Mouse (Mus musculus) liver, postnatal 0 days (tissue): ENCODE measurements around the gene Nfib. TPM values are rescaled to one million over a fixed set of nuclear protein-coding genes. Genes with fewer than 3 reads are reported as not detected.

ENCODE experiments used
- ATAC-seq: fragments of 200-750 bp; cut with Nextera tagmentation; 2 replicates; pipeline ENCODE4 v1.8.0; 2017; ENCODE audit warnings: mild to moderate bottlenecking, moderate library complexity
- DNase-seq: peaks from one replicate; pipeline ENCODE4 v3.0.0-alpha.2; 2016
- H3K27ac ChIP-seq: fragments of 300-500 bp; sonication (generic); 2 replicates; pipeline ENCODE4 v1.5.1; 2014; ENCODE audit warnings: antibody characterized with exemption, moderate library complexity, mild to moderate bottlenecking, low read depth
- H3K27me3 ChIP-seq: fragments of 300-500 bp; sonication (generic); 2 replicates; pipeline ENCODE4 v1.6.1; 2014; ENCODE audit warnings: low read length, control low read depth, mixed read lengths; ENCODE audit not compliant: insufficient read depth
- H3K36me3 ChIP-seq: fragments of 300-500 bp; sonication (generic); replicated peaks from 2 replicates; pipeline ENCODE4 v1.6.1; 2014; ENCODE audit warnings: mild to moderate bottlenecking, control low read depth, low read length, moderate library complexity, mixed read lengths; ENCODE audit not compliant: insufficient read depth
- H3K4me1 ChIP-seq: fragments of 300-500 bp; sonication (generic); 2 replicates; pipeline ENCODE4 v1.6.1; 2014; ENCODE audit warnings: antibody characterized with exemption, mild to moderate bottlenecking, control low read depth; ENCODE audit not compliant: insufficient read depth
- H3K4me2 ChIP-seq: fragments of 300-500 bp; sonication (generic); 2 replicates; pipeline ENCODE4 v1.6.1; 2014; ENCODE audit warnings: low read depth, mild to moderate bottlenecking, low read length, moderate library complexity, mixed read lengths
- H3K4me3 ChIP-seq: fragments of 300-500 bp; sonication (generic); 2 replicates; pipeline ENCODE4 v1.5.1; 2014; ENCODE audit warnings: low read depth, low read length
- H3K9ac ChIP-seq: fragments of 300-500 bp; sonication (generic); replicated peaks from 2 replicates; pipeline ENCODE4 v1.6.1; 2014; ENCODE audit warnings: mild to moderate bottlenecking, moderate library complexity
- H3K9me3 ChIP-seq: fragments of 300-500 bp; sonication (generic); 2 replicates; pipeline ENCODE4 v1.6.1; 2016; ENCODE audit warnings: mild to moderate bottlenecking, control low read depth, low read length, mixed read lengths
- CTCF ChIP-seq: sonication (generic); IDR thresholded peaks from 2 replicates; pipeline ENCODE4 v1.5.1; 2016; ENCODE audit warnings: antibody characterized with exemption, low read depth
- EP300 ChIP-seq: IDR thresholded peaks from 2 replicates; pipeline ENCODE4 v1.6.1; 2016; ENCODE audit warnings: antibody characterized with exemption, low read depth, mild to moderate bottlenecking
- WGBS: fragments of 180-500 bp; shearing (Covaris S2); extraction: QIAGEN DNeasy Blood & Tissue Kit; methylation state at CpG from one replicate; pipeline ENCODE4 v1.1.7; 2014; ENCODE audit not compliant: insufficient replicate concordance; 5-methylcytosine and 5-hydroxymethylcytosine counted together
- polyA plus RNA-seq: library from polyadenylated mRNA; unstranded; fragments of >200 nt; fragmentation: Nextera tagmentation; extraction: Ambion mirVana; gene quantifications from 2 replicates; pipeline ENCODE4 v1.2.1, GENCODE M21; 2015

The Nfib gene
- polyA plus RNA-seq, 1 experiment from 2014 or later: 8.3 TPM

DNA sequence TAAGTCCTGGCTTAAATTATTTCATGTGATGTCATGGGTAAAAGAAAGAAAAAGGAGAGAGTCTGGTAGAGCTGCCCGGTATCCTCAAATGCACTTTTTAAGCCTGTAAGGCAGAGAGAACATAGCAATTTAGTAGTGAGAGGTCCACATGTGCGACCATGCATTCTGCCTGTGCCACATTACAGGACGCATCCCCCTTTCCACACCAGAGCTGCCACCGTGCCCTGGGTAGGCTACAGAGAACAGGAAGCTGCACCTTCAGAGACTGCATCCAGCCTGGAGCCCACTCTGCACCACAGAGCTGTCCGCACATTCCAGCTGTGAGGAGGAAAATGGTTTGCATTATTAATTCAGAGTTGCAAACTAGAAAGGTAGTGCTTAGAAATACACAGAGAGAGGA, 331.0 kb downstream of the Nfib start:
- H3K4me3 ChIP-seq: no peak overlapping the region
- no peak for ATAC-seq
- H3K9me3 ChIP-seq: no peaks in the 10 kb centered on the region
- TF ChIP-seq CTCF: no peak
- no peak for TF ChIP-seq EP300
- no peak overlapping the region for H3K4me2 ChIP-seq
- no peaks in the 10 kb centered on the region for H3K36me3 ChIP-seq
- no peaks in the 10 kb centered on the region for H3K4me1 ChIP-seq
- no peak for DNase-seq
- no peaks in the 10 kb centered on the region for H3K27me3 ChIP-seq
- no peak overlapping the region for H3K9ac ChIP-seq
- H3K27ac ChIP-seq: no peak overlapping the region
- 72% methylated on average over 5 of the region's 5 CpGs for WGBS

DNA sequence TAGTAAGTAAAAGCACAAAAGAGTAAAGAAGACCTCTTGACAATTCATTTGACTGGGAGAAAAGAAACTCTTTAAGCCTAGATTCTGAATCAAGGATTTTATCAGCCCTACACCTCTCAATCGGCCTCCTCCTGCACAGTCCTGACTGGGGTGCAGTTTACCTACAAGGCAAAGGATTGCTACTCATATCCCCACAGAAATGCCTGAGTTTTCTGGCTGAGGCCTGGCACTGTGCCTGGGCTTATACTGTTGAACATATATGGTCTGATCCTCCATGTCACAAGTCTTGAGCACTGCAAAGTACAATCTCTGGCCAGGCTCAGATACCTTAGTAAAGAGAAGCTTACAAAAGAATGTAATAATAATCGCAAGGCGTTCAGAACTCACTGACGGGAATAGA, 333.3 kb downstream of the Nfib start:
- no peak for ATAC-seq
- no peak overlapping the region for H3K9ac ChIP-seq
- no peaks in the 10 kb centered on the region for H3K27me3 ChIP-seq
- DNase-seq: no peak
- H3K27ac ChIP-seq: no peak overlapping the region
- no peak overlapping the region for H3K4me2 ChIP-seq
- no peaks in the 10 kb centered on the region for H3K9me3 ChIP-seq
- TF ChIP-seq EP300 (no peak), CTCF (no peak)
- WGBS: 81% methylated on average over 4 of the region's 4 CpGs
- no peak overlapping the region for H3K4me3 ChIP-seq
- H3K36me3 ChIP-seq: no peaks in the 10 kb centered on the region
- H3K4me1 ChIP-seq: no peaks in the 10 kb centered on the region; the same call in 1 of the 2 replicates

DNA sequence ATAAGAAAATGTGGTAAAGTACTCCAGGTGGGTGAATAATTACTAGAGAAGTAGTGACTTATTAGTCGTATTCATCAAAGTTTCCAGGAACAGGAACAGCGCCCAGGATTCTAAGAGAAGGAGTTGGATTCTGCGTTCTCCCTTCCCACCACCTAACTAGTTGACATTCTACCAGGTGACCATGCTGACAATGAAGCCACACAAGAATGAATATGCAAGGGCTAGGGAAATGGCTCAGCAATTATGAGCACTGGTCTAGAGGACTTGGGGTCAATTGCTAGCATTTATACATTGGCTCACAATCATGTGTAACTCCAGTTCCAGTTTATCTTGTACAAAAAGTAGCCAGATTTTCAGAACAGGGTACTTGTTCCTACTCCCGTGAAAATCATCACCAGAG, 334.1 kb downstream of the Nfib start:
- Histone ChIP-seq H3K9ac (no peak overlapping the region), H3K27ac (no peak overlapping the region), H3K4me3 (no peak overlapping the region), H3K36me3 (no peaks in the 10 kb centered on the region), H3K4me2 (no peak overlapping the region), H3K9me3 (no peaks in the 10 kb centered on the region), H3K4me1 (no peaks in the 10 kb centered on the region; the same call in 1 of the 2 replicates), H3K27me3 (no peaks in the 10 kb centered on the region)
- TF ChIP-seq CTCF: no peak
- TF ChIP-seq EP300: no peak
- DNase-seq: no peak
- WGBS: 83% methylated on average over 4 of the region's 4 CpGs
- no peak for ATAC-seq

DNA sequence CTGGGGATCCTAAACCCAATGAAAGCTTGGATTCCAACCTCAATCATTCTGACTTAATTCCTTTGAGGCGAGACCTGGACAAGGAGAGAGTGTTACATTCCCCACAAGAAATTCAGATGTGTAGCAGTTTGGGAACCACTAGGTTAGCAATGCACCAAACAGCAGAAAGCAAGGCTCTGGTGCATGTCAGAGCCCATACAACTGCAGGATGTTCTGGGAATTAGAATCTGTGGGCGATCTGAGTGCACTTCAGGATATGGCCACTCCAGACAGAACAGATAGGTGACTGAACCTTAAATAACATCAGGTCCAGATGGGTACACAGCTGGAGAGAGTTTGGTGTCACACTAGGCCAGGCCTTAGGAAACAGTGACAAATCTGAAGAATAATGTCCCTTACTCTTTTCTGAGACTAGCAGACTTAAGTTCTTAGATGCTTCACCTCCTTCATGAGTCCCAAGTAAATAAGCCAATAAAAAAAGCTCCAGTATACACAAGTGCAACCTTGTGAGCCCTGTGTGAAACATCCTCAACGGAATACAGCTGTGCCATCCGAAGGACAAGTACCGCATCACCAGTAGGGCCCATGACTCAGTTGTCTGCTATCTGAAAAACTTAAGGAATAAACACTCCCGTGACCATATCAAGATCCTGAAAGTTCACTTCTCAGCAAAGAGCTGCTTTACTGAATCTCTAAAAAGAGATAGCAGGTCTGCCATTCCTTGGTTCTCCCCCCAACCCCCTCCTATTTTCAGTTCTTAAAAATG, 336.4 kb downstream of the Nfib start:
- 75% methylated on average over 6 of the region's 6 CpGs for WGBS
- no peak for ATAC-seq
- Histone ChIP-seq H3K27me3 (no peaks in the 10 kb centered on the region), H3K4me2 (no peak overlapping the region), H3K27ac (no peak overlapping the region), H3K9me3 (no peaks in the 10 kb centered on the region), H3K4me1 (no peaks in the 10 kb centered on the region; the same call in 1 of the 2 replicates), H3K9ac (no peak overlapping the region), H3K36me3 (no peaks in the 10 kb centered on the region), H3K4me3 (no peak overlapping the region)
- TF ChIP-seq EP300 (no peak), CTCF (no peak)
- no peak for DNase-seq

DNA sequence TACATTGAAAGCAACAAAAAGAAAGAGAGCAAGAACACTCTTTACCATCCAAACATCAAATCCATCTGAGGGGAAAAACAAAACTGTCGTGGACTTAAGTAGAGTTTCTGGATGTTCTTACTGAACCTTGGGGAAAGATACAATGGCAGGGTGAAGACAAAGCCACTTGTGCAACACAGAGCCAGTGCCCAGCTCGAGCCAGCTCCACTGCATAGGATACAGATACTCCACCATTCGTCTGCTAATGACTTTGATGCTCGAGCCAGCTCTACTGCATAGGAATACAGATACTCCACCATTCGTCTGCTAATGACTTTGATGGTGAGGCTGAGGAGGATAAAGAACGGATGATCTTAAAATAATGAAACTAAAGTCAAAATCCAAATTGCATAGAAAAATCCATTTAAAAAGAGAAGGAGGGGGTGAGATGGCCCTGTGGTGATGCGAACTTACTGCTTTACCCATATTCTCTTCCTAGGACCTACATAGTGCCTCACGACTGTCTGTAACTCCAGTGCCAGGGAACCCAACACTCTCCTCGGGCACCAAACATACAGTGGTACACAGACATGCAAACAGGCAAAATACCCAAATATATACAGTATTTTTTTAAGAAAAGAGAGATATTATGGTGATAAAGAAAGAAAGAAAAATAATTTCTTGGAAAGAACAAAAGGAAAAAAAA, 337.3 kb downstream of the Nfib start:
- DNase-seq (no peak), ATAC-seq (no peak)
- TF ChIP-seq CTCF (no peak), EP300 (no peak)
- Histone ChIP-seq H3K9me3 (no peaks in the 10 kb centered on the region), H3K27me3 (no peaks in the 10 kb centered on the region), H3K9ac (no peak overlapping the region), H3K4me3 (no peak overlapping the region), H3K27ac (no peak overlapping the region), H3K4me1 (no peaks in the 10 kb centered on the region; the same call in 1 of the 2 replicates), H3K36me3 (no peaks in the 10 kb centered on the region), H3K4me2 (no peak overlapping the region)
- 75% methylated on average over 9 of the region's 9 CpGs for WGBS

DNA sequence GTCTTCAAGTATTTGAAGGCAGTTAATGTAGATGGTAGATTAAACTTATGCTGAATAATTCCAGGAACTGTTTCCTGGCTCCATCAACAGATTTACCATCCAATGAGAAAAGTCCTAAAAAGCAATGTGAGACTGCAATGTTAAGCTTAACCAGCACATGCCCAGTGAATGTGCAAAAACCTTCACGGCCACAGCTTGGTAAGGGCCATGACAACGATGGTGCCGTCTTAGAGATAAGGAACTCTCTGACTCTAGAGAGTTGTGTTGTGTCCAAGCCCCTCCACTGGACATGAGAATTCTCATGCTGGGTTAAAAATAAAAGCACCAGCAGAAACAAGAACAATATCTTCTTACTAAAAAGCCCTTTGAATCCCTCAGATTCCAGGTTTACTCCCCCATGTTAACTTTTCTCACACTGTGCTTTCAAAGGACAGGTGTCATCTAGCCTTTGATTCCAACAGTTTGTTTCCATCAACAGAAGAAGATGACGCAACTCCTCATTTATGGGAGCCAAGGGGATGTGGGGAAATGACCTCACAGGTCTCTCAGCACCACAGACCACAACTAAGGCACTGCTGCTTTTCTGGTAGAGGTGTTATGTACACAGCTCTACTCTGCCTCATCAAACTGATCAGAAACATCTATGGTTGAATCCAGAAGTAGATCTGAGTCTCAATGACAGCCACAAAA, 340.7 kb downstream of the Nfib start:
- Histone ChIP-seq H3K9me3 (no peaks in the 10 kb centered on the region), H3K4me1 (peaks cover 2% of the 10 kb centered on the region; the same call in 1 of the 2 replicates), H3K36me3 (no peaks in the 10 kb centered on the region), H3K27me3 (no peaks in the 10 kb centered on the region), H3K27ac (no peak overlapping the region), H3K4me3 (no peak overlapping the region), H3K9ac (no peak overlapping the region), H3K4me2 (no peak overlapping the region)
- peak; percentile 47; the same call in 1 of the 2 replicates for ATAC-seq
- WGBS: 44% methylated on average over 4 of the region's 4 CpGs
- no peak for DNase-seq
- TF ChIP-seq EP300 (no peak), CTCF (no peak)
